ENCODE assay signal across 8 mouse cellular contexts in the genomic region with DNA sequence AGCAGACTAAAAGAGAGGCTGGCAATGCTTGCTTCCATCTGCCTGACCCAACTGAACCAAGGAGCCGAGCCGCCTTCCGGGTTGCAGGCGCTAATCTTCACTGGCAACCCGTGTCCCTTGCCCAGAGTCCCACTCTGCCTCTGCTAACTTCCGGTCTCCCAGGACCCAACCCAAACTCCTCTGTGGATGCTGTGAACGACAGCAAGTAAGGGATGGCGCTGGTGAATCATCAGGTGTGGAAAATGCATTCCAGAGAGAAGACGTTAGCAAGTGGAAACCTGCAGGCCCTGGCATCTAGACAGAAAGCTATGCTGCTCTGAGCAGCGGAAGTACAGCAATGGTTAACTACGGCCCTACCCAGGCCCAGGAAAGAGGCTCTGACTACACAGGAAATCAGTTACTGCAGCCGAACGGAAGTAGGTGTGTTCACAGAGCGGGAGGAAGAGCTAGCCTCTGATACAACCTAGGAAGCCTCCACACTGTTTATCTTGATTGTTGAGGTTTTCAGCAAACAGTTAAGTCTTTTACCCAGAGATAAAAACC. TPM values are rescaled to one million over a fixed set of nuclear protein-coding genes. Genes with fewer than 3 reads are reported as not detected.
DNase-seq lines count a peak whose midpoint lies in the region; ATAC-seq and TF ChIP-seq lines count a peak whose summit lies in the region.

No protein-coding gene starts in this region.

- H3K9me3 ChIP-seq in hindbrain, embryonic 10.5 days: no peaks in the 10 kb centered on the region
- peaks cover 3% of the 10 kb centered on the region; the same call in 1 of the 2 replicates for H3K9me3 ChIP-seq in limb, embryonic 13.5 days
- H3K9me3 ChIP-seq in midbrain, embryonic 13.5 days: no peaks in the 10 kb centered on the region

- peak; percentile 72 for ATAC-seq in erythroblast, adult 5-6 weeks (replicated peaks; ENCODE audit: low FRiP score, poor library complexity, severe bottlenecking)
- ATAC-seq in limb, embryonic 13.5 days (ENCODE audit: low FRiP score, low read depth): no peak
- no peak for ATAC-seq in midbrain, embryonic 13.5 days

- TF ChIP-seq CTCF in layer of hippocampus, adult 2 months (conservative IDR thresholded peaks at IDR 0.05): no peak

- WGBS in hindbrain, embryonic 10.5 days: 61% methylated on average over 14 of the region's 14 CpGs
- WGBS in limb, embryonic 13.5 days: 60% methylated on average over 14 of the region's 14 CpGs
- WGBS in midbrain, embryonic 13.5 days: 40% methylated on average over 14 of the region's 14 CpGs

- H3K27me3 ChIP-seq in hindbrain, embryonic 10.5 days (ENCODE audit: insufficient read depth, poor library complexity, severe bottlenecking): no peaks in the 10 kb centered on the region
- H3K27me3 ChIP-seq in limb, embryonic 13.5 days: no peaks in the 10 kb centered on the region
- no peaks in the 10 kb centered on the region for H3K27me3 ChIP-seq in midbrain, embryonic 13.5 days

- no peak overlapping the region for H3K9ac ChIP-seq in limb, embryonic 13.5 days
- H3K9ac ChIP-seq in midbrain, embryonic 13.5 days (replicated peaks): no peak overlapping the region

- no peaks in the 10 kb centered on the region for H3K36me3 ChIP-seq in hindbrain, embryonic 10.5 days
- H3K36me3 ChIP-seq in limb, embryonic 13.5 days: no peaks in the 10 kb centered on the region
- no peaks in the 10 kb centered on the region for H3K36me3 ChIP-seq in midbrain, embryonic 13.5 days

- peak overlapping the region; percentile 88 for H3K27ac ChIP-seq in layer of hippocampus, adult 2 months
- H3K27ac ChIP-seq in hindbrain, embryonic 10.5 days: peak overlapping the region; percentile 86
- H3K27ac ChIP-seq in limb, embryonic 13.5 days: peak overlapping the region; percentile 67; the same call in 1 of the 2 replicates
- H3K27ac ChIP-seq in midbrain, embryonic 13.5 days: peak overlapping the region; percentile 88

- peaks cover 52% of the 10 kb centered on the region for H3K4me1 ChIP-seq in hindbrain, embryonic 10.5 days (replicated peaks)
- H3K4me1 ChIP-seq in limb, embryonic 13.5 days: peaks cover 51% of the 10 kb centered on the region
- H3K4me1 ChIP-seq in midbrain, embryonic 13.5 days (replicated peaks): peaks cover 60% of the 10 kb centered on the region

- no peak overlapping the region for H3K4me2 ChIP-seq in limb, embryonic 13.5 days (replicated peaks)
- H3K4me2 ChIP-seq in midbrain, embryonic 13.5 days (replicated peaks): peak overlapping the region; percentile 36

- peak in 1 of 2 experiments; percentile 19 for DNase-seq in layer of hippocampus, adult 2 months (ENCODE audit: low spot score in 2 of 2)
- DNase-seq in layer of hippocampus, postnatal 36 days: no peak
- DNase-seq in hindbrain, embryonic 10.5 days (ENCODE audit: low spot score): no peak
- peak; percentile 92 for DNase-seq in thymus, postnatal 0 days (ENCODE audit: low spot score)
- no peak for DNase-seq in cerebellum, adult 9-11 months

- H3K4me3 ChIP-seq in layer of hippocampus, adult 2 months: peak overlapping the region; percentile 10; the same call in 1 of the 2 replicates
- 0 out of 2 replicates have a peak overlapping the region, but pooled peaks have one; percentile 11 for H3K4me3 ChIP-seq in hindbrain, embryonic 10.5 days
- H3K4me3 ChIP-seq in limb, embryonic 13.5 days: no peak overlapping the region
- no peak overlapping the region for H3K4me3 ChIP-seq in midbrain, embryonic 13.5 days (replicated peaks)

RNA-seq across cellular contexts. Expression of gene Pitpnc1, which starts 53.4 kb away (rescaled TPM):
- 10 to 100 TPM; 54.3 to 60.0 TPM for total RNA-seq in layer of hippocampus, adult 2 months (2021)
- total RNA-seq in layer of hippocampus, postnatal 36 days (2021): 10 to 100 TPM; 48.9 to 53.6 TPM
- total RNA-seq in erythroblast, adult 5-6 weeks (2015; ENCODE audit: low replicate concordance): 14.4 and 15.7 TPM in 2 replicates
- total RNA-seq in erythroblast, adult 5-6 weeks (2017; ENCODE audit: low replicate concordance): 9.8 and 20.1 TPM in 2 replicates
- 21.9 and 22.8 TPM in 2 replicates for polyA plus RNA-seq in hindbrain, embryonic 10.5 days (2016; fragmentation: Nextera tagmentation; extraction: Ambion mirVana)
- 39.4 and 40.5 TPM in 2 replicates for polyA plus RNA-seq in limb, embryonic 13.5 days (2015; fragmentation: Nextera tagmentation; extraction: Ambion mirVana)
- polyA plus RNA-seq in midbrain, embryonic 13.5 days (2015; fragmentation: Nextera tagmentation; extraction: Ambion mirVana): 35.0 and 36.7 TPM in 2 replicates
- polyA plus RNA-seq in thymus, postnatal 0 days (2015; fragmentation: Nextera tagmentation; extraction: Ambion mirVana): 13.5 and 15.1 TPM in 2 replicates

Comparison
In these comparisons a context has a peak if more than half of its experiments do, and no peak if none do; other contexts are left out.
1. H3K4me3 ChIP-seq: peak in layer of hippocampus, adult 2 months (single experiment) and hindbrain, embryonic 10.5 days (single experiment); none in limb, embryonic 13.5 days (single experiment) and midbrain, embryonic 13.5 days (single experiment).
2. Peak in every context shown above with its lines, with median percentiles within 50 percentile points of each other: H3K27ac ChIP-seq.